Mouse (Mus musculus) heart, postnatal 0 days (tissue): Measurements from ENCODE around the gene Neurod1.

Experiments used
- CTCF ChIP-seq: IDR thresholded peaks from 2 replicates; pipeline ENCODE4 v1.5.1; 2016; ENCODE audit warnings: antibody characterized with exemption, control low read depth, low read depth
- EP300 ChIP-seq: IDR thresholded peaks from 2 replicates; pipeline ENCODE4 v1.6.1; 2016; ENCODE audit warnings: antibody characterized with exemption, low read depth

DNA sequence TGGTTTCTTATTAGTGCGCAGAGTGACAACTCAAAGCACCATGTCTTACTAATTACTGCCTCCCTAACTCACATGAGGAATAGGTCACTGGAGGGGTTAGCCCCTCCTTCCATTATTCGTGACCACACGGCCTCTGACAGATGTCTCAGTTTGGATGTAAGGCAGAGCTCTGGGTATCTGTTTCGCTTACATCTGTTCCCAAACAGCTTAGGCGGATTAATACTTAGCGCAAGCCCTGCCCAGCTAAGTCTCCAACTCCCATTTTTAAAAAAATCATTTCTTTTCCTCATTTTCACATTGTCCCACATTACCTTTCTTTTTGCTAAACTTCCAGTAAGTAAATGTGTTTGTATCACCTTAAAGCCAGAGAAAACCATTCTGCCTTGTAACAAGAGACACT lies 34.9 kb downstream of the Neurod1 start:
- TF ChIP-seq CTCF (no peak), EP300 (no peak)
